Mouse (Mus musculus): Measurements from ENCODE around the gene Tada2b. TPM values are rescaled to one million over a fixed set of nuclear protein-coding genes. Genes with fewer than 3 reads are reported as not detected.

Tada2b gene
- polyA plus RNA-seq, 1 experiment from 2014 or later = 2.0 TPM

GRCm38 (mm10) chr5:36478540-36479420, 5.3 kb downstream of the Tada2b start:
- H3K36me3 ChIP-seq = peaks cover 18% of the 10 kb centered on the region; the same call in 1 of the 2 replicates
- no peaks in the 10 kb centered on the region for H3K27me3 ChIP-seq
- H3K4me3 ChIP-seq = no peak overlapping the region
- H3K9ac ChIP-seq = no peak overlapping the region
- H3K4me2 ChIP-seq = no peak overlapping the region
- H3K4me1 ChIP-seq = peaks cover 24% of the 10 kb centered on the region
- H3K27ac ChIP-seq = no peak overlapping the region
- H3K9me3 ChIP-seq = no peaks in the 10 kb centered on the region
- 84% methylated on average over 6 of the region's 6 CpGs for WGBS
- no peak for ATAC-seq (ENCODE audit: borderline replicate concordance, extremely low read depth, low FRiP score, low TSS enrichment)

GRCm38 (mm10) chr5:36477486-36477885, 6.6 kb downstream of the Tada2b start:
- WGBS = 86% methylated on average over 3 of the region's 3 CpGs

GRCm38 (mm10) chr5:36474283-36474682, 9.8 kb downstream of the Tada2b start:
- 0 out of 2 replicates have a peak, but pooled peaks have one; percentile 57 for ATAC-seq (ENCODE audit: borderline replicate concordance, extremely low read depth, low FRiP score, low TSS enrichment)
- Histone ChIP-seq H3K4me1 (0 out of 2 replicates have a peak, but pooled peaks cover 5% of the 10 kb centered on the region), H3K36me3 (peaks cover 60% of the 10 kb centered on the region), H3K27ac (no peak overlapping the region), H3K9ac (no peak overlapping the region), H3K4me3 (no peak overlapping the region), H3K27me3 (no peaks in the 10 kb centered on the region), H3K9me3 (no peaks in the 10 kb centered on the region), H3K4me2 (no peak overlapping the region)
- WGBS = 86% methylated on average over 5 of the region's 5 CpGs

More at GRCm38 (mm10) chr5:36477486-36477885, 6.6 kb downstream of the Tada2b start:
- Histone ChIP-seq H3K9ac (no peak overlapping the region), H3K27ac (no peak overlapping the region), H3K4me3 (no peak overlapping the region), H3K9me3 (no peaks in the 10 kb centered on the region), H3K36me3 (peaks cover 28% of the 10 kb centered on the region), H3K4me2 (no peak overlapping the region), H3K27me3 (no peaks in the 10 kb centered on the region), H3K4me1 (peaks cover 15% of the 10 kb centered on the region)
- no peak for ATAC-seq (ENCODE audit: borderline replicate concordance, extremely low read depth, low FRiP score, low TSS enrichment)

GRCm38 (mm10) chr5:36472876-36473655, 11.0 kb downstream of the Tada2b start:
- ATAC-seq (ENCODE audit: borderline replicate concordance, extremely low read depth, low FRiP score, low TSS enrichment) = no peak
- Histone ChIP-seq H3K9ac (no peak overlapping the region), H3K4me1 (no peaks in the 10 kb centered on the region), H3K4me3 (no peak overlapping the region), H3K36me3 (peaks cover 61% of the 10 kb centered on the region), H3K27me3 (no peaks in the 10 kb centered on the region), H3K4me2 (no peak overlapping the region), H3K9me3 (no peaks in the 10 kb centered on the region), H3K27ac (no peak overlapping the region)
- WGBS = 82% methylated on average over 4 of the region's 4 CpGs

GRCm38 (mm10) chr5:36471206-36471605, 12.9 kb downstream of the Tada2b start:
- Histone ChIP-seq H3K27me3 (no peaks in the 10 kb centered on the region), H3K4me1 (peaks cover 7% of the 10 kb centered on the region), H3K9me3 (no peaks in the 10 kb centered on the region), H3K9ac (no peak overlapping the region), H3K4me3 (no peak overlapping the region), H3K4me2 (no peak overlapping the region), H3K36me3 (peaks cover 56% of the 10 kb centered on the region), H3K27ac (no peak overlapping the region)
- 89% methylated on average over 8 of the region's 8 CpGs for WGBS
- ATAC-seq (ENCODE audit: borderline replicate concordance, extremely low read depth, low FRiP score, low TSS enrichment) = no peak

GRCm38 (mm10) chr5:36465889-36466288, 18.2 kb downstream of the Tada2b start:
- Histone ChIP-seq H3K4me3 (peak overlapping the region; percentile 67), H3K9ac (peak overlapping the region; percentile 69), H3K4me1 (peaks cover 18% of the 10 kb centered on the region), H3K27ac (0 out of 2 replicates have a peak overlapping the region, but pooled peaks have one; percentile 42), H3K36me3 (peaks cover 17% of the 10 kb centered on the region), H3K9me3 (no peaks in the 10 kb centered on the region), H3K27me3 (no peaks in the 10 kb centered on the region), H3K4me2 (peak overlapping the region; percentile 89)
- ATAC-seq (ENCODE audit: borderline replicate concordance, extremely low read depth, low FRiP score, low TSS enrichment) = no peak
- WGBS = 16% methylated on average over 8 of the region's 8 CpGs

- peak within 1 kb of the TSS; percentile 69 for H3K9ac ChIP-seq
- H3K4me3 ChIP-seq = peak within 1 kb of the TSS; percentile 67
- under 1% methylated on average over 68 of the region's 68 CpGs for WGBS
- peak; percentile 96 for ATAC-seq (ENCODE audit: borderline replicate concordance, extremely low read depth, low FRiP score, low TSS enrichment)
- H3K27ac ChIP-seq = peak within 1 kb of the TSS; percentile 42
- H3K9me3 ChIP-seq = no peaks in the 10 kb centered on the region
- H3K36me3 ChIP-seq = peaks cover 8% of the 10 kb centered on the region
- no peaks in the 10 kb centered on the region for H3K27me3 ChIP-seq
- H3K4me2 ChIP-seq = peak within 1 kb of the TSS; percentile 89
- H3K4me1 ChIP-seq = peaks cover 18% of the 10 kb centered on the region
These were observed 19.1 kb downstream of the Tada2b start, which contains the start of gene Grpel1 for GRCm38 (mm10) chr5:36464709-36465661. TSS of gene Grpel1 (plus strand) at chr5:36464998.

- no peaks in the 10 kb centered on the region for H3K9me3 ChIP-seq
- no peak overlapping the region for H3K9ac ChIP-seq
- H3K4me2 ChIP-seq = no peak overlapping the region; the same call in 1 of the 2 replicates
- H3K36me3 ChIP-seq = no peaks in the 10 kb centered on the region
- no peaks in the 10 kb centered on the region for H3K27me3 ChIP-seq
- H3K4me1 ChIP-seq = peaks cover 18% of the 10 kb centered on the region
- no peak overlapping the region for H3K27ac ChIP-seq
- no peak overlapping the region for H3K4me3 ChIP-seq
- ATAC-seq (ENCODE audit: borderline replicate concordance, extremely low read depth, low FRiP score, low TSS enrichment) = no peak
- WGBS = 55% methylated on average over 5 of the region's 5 CpGs
These were observed 20.7 kb downstream of the Tada2b start for GRCm38 (mm10) chr5:36463391-36463790.

GRCm38 (mm10) chr5:36462810-36463209, 21.3 kb downstream of the Tada2b start:
- Histone ChIP-seq H3K4me1 (peaks cover 18% of the 10 kb centered on the region), H3K4me3 (no peak overlapping the region), H3K9ac (no peak overlapping the region), H3K27me3 (no peaks in the 10 kb centered on the region), H3K4me2 (no peak overlapping the region), H3K27ac (no peak overlapping the region), H3K36me3 (no peaks in the 10 kb centered on the region), H3K9me3 (no peaks in the 10 kb centered on the region)
- 13% methylated on average over 7 of the region's 7 CpGs for WGBS
- no peak for ATAC-seq (ENCODE audit: borderline replicate concordance, extremely low read depth, low FRiP score, low TSS enrichment)

- H3K4me1 ChIP-seq = peaks cover 11% of the 10 kb centered on the region
- no peak overlapping the region for H3K9ac ChIP-seq
- no peak overlapping the region for H3K4me3 ChIP-seq
- no peak overlapping the region for H3K4me2 ChIP-seq
- no peaks in the 10 kb centered on the region for H3K27me3 ChIP-seq
- no peak overlapping the region for H3K27ac ChIP-seq
- no peak for ATAC-seq (ENCODE audit: borderline replicate concordance, extremely low read depth, low FRiP score, low TSS enrichment)
- WGBS = 54% methylated on average over 2 of the region's 2 CpGs
- H3K9me3 ChIP-seq = no peaks in the 10 kb centered on the region
- H3K36me3 ChIP-seq = no peaks in the 10 kb centered on the region
These were observed 22.9 kb downstream of the Tada2b start for GRCm38 (mm10) chr5:36461231-36461630.

- 84% methylated on average over 2 of the region's 2 CpGs for WGBS
- Histone ChIP-seq H3K9ac (no peak overlapping the region), H3K4me1 (peaks cover 5% of the 10 kb centered on the region), H3K4me3 (no peak overlapping the region), H3K27ac (no peak overlapping the region), H3K4me2 (no peak overlapping the region), H3K27me3 (no peaks in the 10 kb centered on the region), H3K9me3 (no peaks in the 10 kb centered on the region), H3K36me3 (no peaks in the 10 kb centered on the region)
- ATAC-seq (ENCODE audit: borderline replicate concordance, extremely low read depth, low FRiP score, low TSS enrichment) = no peak
These were observed 23.4 kb downstream of the Tada2b start for GRCm38 (mm10) chr5:36460712-36461111.
